Mouse (Mus musculus): ENCODE measurements around the gene Slc6a20a. TPM values are rescaled to one million over a fixed set of nuclear protein-coding genes. Genes with fewer than 3 reads are reported as not detected.

Gene Slc6a20a
- total RNA-seq, 2 experiments from 2014 or later, result not detected

GRCm38 (mm10) chr9:123638231-123638630, 40.5 kb downstream of the Slc6a20a start:
- DNase-seq, result no peak

- DNase-seq, result no peak
Measured at GRCm38 (mm10) chr9:123636771-123637170, 41.9 kb downstream of the Slc6a20a start.

GRCm38 (mm10) chr9:123632993-123633392, 45.7 kb downstream of the Slc6a20a start:
- DNase-seq, result no peak

- DNase-seq, result no peak
Measured at GRCm38 (mm10) chr9:123632281-123632680, 46.4 kb downstream of the Slc6a20a start, which contains the start of gene Slc6a20b. Slc6a20b (minus strand) TSS chr9:123632565.

- no peak for DNase-seq
Measured at GRCm38 (mm10) chr9:123631666-123632065, 47.0 kb downstream of the Slc6a20a start.

GRCm38 (mm10) chr9:123625821-123626220, 52.9 kb downstream of the Slc6a20a start:
- DNase-seq, result no peak

- DNase-seq, result no peak
Measured at GRCm38 (mm10) chr9:123624741-123625140, 53.9 kb downstream of the Slc6a20a start.

GRCm38 (mm10) chr9:123620311-123621098, 58.2 kb downstream of the Slc6a20a start:
- no peak for DNase-seq

- DNase-seq, result no peak
Measured at GRCm38 (mm10) chr9:123601529-123601928, 77.2 kb downstream of the Slc6a20a start.

GRCm38 (mm10) chr9:123597376-123597775, 81.3 kb downstream of the Slc6a20a start:
- no peak for DNase-seq

GRCm38 (mm10) chr9:123596910-123597309, 81.8 kb downstream of the Slc6a20a start:
- no peak for DNase-seq

- no peak for DNase-seq
Measured at GRCm38 (mm10) chr9:123595194-123595593, 83.5 kb downstream of the Slc6a20a start.

- no peak for DNase-seq
Measured at GRCm38 (mm10) chr9:123589240-123589910, 89.3 kb downstream of the Slc6a20a start.

Other genes starting within 250 kb of the Slc6a20a start
- 10 to 100 TPM; 25.8 to 29.2 TPM for gene Limd1, start 200.2 kb downstream of the Slc6a20a start, total RNA-seq (2021)
- 10 to 100 TPM; 20.6 to 21.3 TPM for gene Sacm1l, start 149.1 kb downstream of the Slc6a20a start, total RNA-seq (2021)
- gene Slc6a20b, start 46.3 kb downstream of the Slc6a20a start, total RNA-seq (2021), result not detected
- under 1 TPM in 1 of 2 experiments, not detected in 1; 0.16 TPM for gene Ccr9, start 446 bp downstream of the Slc6a20a start, total RNA-seq (2021)
- 10 to 100 TPM; 16.4 to 19.5 TPM for gene Lztfl1, start 38.8 kb upstream of the Slc6a20a start, total RNA-seq (2021)
- gene Cxcr6, start 127.6 kb upstream of the Slc6a20a start, total RNA-seq (2021), result not detected
- gene Fyco1, start 173.0 kb upstream of the Slc6a20a start, total RNA-seq (2021), result 100 to 1,000 TPM; 172 to 192 TPM
- not detected for gene Xcr1, start 183.1 kb upstream of the Slc6a20a start, total RNA-seq (2021)

Data from gastrocnemius, postnatal 25 days (tissue).